Mouse (Mus musculus) cortical plate, adult 2 months (tissue): ENCODE measurements around the gene Robo2.

Source experiments
- CTCF ChIP-seq: fragments of 200-500 bp; IDR thresholded peaks from 2 replicates; pipeline ENCODE4 v1.5.1; 2011; ENCODE audit warnings: mild to moderate bottlenecking, control low read depth, low read length; ENCODE audit not compliant: insufficient read depth; ENCODE audit errors: extremely low read depth
- POLR2A ChIP-seq: fragments of 200-500 bp; IDR thresholded peaks from 2 replicates; pipeline ENCODE4 v1.6.1; 2011; ENCODE audit warnings: mild to moderate bottlenecking, low read length, control low read depth; ENCODE audit not compliant: insufficient read depth; ENCODE audit errors: extremely low read depth

- TF ChIP-seq POLR2A (no peak), CTCF (no peak)
Observed at GRCm38 (mm10) chr16:74409548-74409947, 2.1 kb downstream of the Robo2 start.
